Mouse (Mus musculus) olfactory bulb, adult 2 months (tissue): ENCODE measurements around the gene Iqsec1.

ENCODE experiments used
- CTCF ChIP-seq: fragments of 200-500 bp; IDR thresholded peaks from 2 replicates; pipeline ENCODE4 v1.5.1; 2012; ENCODE audit warnings: low read depth, mild to moderate bottlenecking, low read length, moderate library complexity; ENCODE audit not compliant: insufficient read depth
- POLR2A ChIP-seq: fragments of 200-500 bp; IDR thresholded peaks from 2 replicates; pipeline ENCODE4 v1.6.1; 2012; ENCODE audit warnings: mild to moderate bottlenecking, low read depth, low read length, moderate library complexity; ENCODE audit not compliant: insufficient read depth

GRCm38 (mm10) chr6:90715245-90715905 lies 273.1 kb downstream of the Iqsec1 start:
- TF ChIP-seq CTCF, result no peak
- no peak for TF ChIP-seq POLR2A
